Mouse (Mus musculus) spleen, adult 12 weeks (tissue): Measurements from ENCODE around the gene Rnf144b.

ENCODE experiments used
- DNase-seq: peaks from one replicate; pipeline ENCODE4 v3.0.0; 2022; ENCODE audit warnings: low spot score

The Rnf144b gene

DNA sequence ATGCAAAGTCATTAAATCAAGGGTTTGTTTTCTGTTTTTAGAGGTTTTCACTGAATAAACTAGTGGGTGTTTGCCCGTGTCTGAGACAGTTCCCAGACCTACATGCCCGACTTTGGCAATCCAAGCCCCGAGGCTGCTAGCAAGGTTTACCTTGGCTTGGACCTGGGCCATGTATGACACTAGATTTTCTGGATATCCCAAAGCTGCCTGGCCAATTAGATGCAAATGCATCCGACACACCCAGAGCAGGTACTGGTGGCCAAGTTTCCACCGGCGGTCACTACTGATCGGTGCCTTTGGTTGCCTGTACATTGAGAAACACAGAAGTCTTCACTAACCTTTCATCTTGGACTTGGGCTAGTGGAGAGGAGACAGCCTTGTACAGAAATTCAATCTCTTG, 144.0 kb downstream of the Rnf144b start:
- no peak for DNase-seq

DNA sequence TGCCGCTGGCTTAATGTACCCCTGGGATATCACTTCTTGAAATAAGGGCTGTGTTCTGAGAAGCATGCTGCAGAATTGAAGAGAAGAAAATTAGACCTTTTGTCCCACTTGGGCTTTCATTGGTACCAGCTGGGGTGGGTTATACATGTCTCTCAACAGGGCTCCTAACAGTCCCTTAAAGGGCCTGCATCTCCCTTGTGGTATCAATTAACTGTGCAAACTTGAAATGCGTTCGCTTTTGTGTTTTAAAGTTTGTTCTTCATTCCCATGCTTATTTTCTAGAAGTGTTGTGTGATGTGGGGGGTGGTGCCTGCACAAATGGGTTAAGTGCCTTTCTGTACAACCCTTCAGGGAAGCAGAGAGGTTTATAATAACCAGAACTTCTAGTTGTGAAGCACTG, 145.8 kb downstream of the Rnf144b start:
- no peak for DNase-seq

DNA sequence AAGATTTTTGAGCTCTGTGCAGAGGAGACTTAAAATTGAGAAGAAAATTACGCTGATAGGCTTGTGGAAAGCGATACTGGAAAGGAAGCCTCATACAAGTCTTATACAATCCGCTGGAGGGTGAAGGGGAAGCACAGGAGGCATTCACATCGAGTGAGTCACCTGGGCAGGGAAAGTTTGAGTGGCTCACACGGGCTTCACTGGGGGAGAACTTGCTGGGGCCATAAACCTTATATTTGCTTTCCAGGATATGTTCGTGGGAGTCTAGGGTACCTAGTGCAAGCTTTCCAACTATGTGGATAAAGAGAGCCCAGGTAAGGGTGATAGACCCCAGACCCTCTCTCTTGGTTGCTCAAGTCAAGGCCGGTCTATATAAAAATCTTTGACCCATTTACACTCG, 150.5 kb downstream of the Rnf144b start:
- no peak for DNase-seq

DNA sequence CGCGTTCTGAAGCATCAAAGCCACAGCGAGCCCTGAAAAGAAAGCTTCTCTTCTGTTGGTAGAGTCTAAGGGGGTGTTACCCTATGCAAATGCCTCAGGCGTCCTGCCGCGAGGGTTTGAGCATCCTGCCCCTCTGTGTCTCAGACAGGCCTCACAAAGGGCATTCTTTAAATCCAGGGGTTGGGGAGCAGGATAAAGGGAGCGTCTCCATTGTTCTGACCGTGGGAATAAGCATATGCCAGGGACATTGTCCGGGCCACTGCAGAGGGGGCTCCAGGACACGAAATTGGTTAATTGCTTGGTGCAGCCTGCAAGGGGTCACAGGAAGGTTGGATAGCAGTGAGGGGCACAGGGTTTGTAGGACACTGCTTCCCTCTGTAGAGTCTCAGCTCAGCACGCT, 151.0 kb downstream of the Rnf144b start:
- no peak for DNase-seq

DNA sequence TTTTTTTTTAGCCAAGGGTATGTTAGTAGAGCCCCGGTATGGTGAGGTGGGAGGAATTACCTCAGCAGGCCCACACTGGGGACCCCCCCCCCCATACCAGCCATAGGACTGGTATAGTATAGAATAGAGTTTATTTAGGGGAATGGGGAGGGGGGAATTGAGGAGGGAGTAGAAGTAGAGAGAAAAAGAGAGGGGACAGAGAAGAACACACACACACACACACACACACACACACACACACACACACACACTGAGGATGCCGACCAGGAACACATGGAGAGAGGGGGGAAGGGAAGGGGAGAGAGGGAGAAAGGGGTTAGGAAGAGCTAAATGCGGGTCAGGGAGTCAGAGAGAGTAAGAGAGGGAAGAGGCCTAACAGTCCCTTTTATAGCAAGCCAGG, 151.7 kb downstream of the Rnf144b start:
- no peak for DNase-seq

DNA sequence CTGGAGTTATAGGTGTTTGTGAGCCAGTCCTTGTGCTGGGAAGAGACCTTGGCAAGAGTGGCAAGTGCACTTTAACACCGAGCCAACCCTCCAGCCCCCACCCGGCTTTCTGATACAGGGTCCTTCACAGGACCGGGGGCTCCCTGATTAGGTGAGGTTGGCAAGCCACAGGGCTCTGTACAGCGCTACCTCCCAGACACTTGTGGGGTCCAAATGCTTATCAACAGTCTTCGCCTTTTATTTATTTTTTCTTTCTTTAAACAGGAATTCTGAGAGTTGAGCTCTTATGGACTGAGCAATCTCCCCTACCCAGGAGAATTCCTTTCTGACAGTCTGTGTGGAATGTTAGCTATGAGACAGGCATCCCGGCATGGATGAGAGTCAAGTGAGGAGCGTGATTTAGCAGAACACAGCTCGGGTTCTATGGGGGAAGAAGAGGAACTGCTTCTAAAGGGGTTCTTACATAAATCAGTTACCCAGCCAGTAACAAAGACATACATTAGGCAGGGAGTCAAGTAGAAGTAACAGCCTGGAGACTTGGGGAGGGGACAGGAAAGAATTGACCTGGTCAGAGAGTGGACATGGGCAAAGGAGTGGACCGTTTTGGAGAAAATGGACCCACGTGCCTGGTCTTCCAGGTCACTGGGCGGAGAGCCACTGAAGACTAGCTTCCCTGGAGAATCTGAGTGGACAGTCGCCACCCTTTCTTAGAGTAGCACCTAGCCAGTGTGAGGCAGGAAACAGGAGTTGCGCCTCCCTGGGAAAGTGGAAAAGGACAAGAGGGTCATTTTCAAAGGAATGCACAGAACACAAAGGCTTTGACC, 154.8 kb downstream of the Rnf144b start:
- DNase-seq, result no peak

DNA sequence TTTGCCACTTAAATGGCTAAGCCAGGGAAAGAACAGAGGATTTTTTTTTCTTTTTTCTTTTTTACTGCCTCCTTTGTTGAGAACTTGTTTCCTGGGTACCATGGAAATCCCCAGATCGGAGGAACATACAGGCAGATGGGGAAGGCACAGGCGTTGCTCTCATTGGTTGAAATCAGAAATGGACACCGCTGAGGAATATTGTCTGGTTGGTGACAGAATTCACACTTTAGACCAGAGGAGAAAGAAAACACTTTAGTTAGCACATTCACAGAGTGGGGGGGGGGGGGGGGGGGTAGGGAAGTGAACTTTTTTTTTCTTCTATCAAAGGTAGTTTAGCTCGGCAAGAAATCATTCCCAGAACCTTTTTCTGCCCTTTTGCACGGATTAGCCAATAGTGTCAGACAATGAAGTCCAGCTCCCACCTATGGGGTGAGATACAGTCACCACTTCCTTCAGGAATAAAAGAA, 155.4 kb downstream of the Rnf144b start:
- no peak for DNase-seq

DNA sequence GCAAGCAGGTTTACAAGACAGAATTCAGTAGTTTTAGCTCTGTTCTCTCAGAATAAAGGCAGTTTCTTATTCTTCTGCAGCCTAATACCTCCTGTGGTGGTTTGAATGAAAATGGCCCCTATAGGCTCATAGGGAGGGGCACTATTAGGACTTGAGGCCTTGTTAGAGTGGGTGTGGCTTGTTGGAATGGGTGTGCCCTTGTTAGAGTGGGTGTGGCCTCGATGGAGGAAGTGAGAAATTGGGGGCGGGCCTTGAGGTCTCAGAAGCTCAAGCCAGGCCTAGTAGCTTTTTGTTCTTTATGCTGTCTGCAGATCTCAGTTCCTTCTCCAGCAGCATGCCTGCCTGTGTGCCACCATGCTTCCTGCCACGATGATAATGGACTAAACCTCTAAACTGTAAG, 159.8 kb downstream of the Rnf144b start:
- no peak for DNase-seq

DNA sequence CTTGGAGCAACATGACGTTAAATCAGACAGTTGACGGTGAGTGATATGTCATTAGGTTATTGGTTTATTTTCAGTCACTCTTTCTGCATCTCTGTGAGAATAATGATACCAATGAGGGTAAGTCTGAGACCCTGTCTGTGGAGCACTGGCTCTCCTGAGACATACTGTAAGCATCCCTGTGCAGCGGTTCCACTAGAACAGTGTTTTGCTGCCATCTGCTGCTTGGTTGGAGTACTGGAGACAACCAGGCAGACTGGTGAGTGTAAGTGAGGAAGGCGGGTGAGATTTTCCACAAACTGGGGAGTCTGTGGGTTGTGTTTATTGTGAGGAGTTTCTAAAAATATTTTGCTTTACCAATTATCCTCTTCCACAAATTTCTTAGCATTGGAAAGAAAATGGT, 166.0 kb downstream of the Rnf144b start:
- DNase-seq, result peak; percentile 7

DNA sequence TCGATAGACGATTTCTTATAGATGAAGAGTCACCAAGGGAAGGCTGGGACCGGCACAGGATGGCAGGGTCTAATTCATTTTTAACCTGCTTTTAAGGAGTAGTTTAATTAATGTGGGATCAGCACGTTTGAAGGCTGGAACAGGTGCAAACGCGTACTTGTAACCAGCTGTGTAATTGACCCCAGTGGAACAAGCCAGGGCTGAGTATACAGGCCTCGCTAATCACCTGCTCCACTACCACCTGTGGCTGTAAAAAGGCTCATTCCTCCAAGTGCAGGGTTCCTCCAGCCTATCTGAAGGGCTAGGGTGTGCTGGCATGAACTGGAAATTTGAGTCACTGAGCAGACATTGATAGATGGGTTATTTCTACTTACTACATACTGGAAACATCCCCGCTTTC, 174.0 kb downstream of the Rnf144b start:
- DNase-seq, result no peak
